Mouse (Mus musculus): ENCODE data around the gene Gm11627.
A peak's percentile ranks its signal among the peaks of the same experiment; 100 is the strongest.
"Not testable (repeated sequence)": the region's sequence is repeated elsewhere in the genome, so short reads cannot be mapped to it uniquely, and the experiment has no call there.

Gm11627 gene

GRCm38 (mm10) chr11:102579165-102580033, at the start of gene Gm11627:
Gene Gm11627 (minus strand): TSS chr11:102579461.
- no peak for DNase-seq (ENCODE audit: low read depth, low spot score)

- no peak for DNase-seq (ENCODE audit: low read depth, low spot score)
Observed at GRCm38 (mm10) chr11:102628529-102628928, 49.3 kb upstream of the Gm11627 start.

- DNase-seq (ENCODE audit: low read depth, low spot score): no peak
Observed at GRCm38 (mm10) chr11:102627171-102627931, 48.1 kb upstream of the Gm11627 start.

GRCm38 (mm10) chr11:102624888-102625407, 45.7 kb upstream of the Gm11627 start:
- DNase-seq (ENCODE audit: low read depth, low spot score): peak; percentile 63

GRCm38 (mm10) chr11:102623876-102624789, 44.9 kb upstream of the Gm11627 start:
- DNase-seq (ENCODE audit: low read depth, low spot score): no peak

GRCm38 (mm10) chr11:102619449-102619848, 40.2 kb upstream of the Gm11627 start:
- DNase-seq (ENCODE audit: low read depth, low spot score): peak; percentile 7

GRCm38 (mm10) chr11:102611317-102611705, 32.0 kb upstream of the Gm11627 start:
- DNase-seq (ENCODE audit: low read depth, low spot score): no peak

GRCm38 (mm10) chr11:102610675-102611316, 31.5 kb upstream of the Gm11627 start:
- no peak for DNase-seq (ENCODE audit: low read depth, low spot score)

- DNase-seq (ENCODE audit: low read depth, low spot score): no peak
Observed at GRCm38 (mm10) chr11:102610260-102610659, 31.0 kb upstream of the Gm11627 start.

- DNase-seq (ENCODE audit: low read depth, low spot score): no peak
Observed at GRCm38 (mm10) chr11:102609483-102609882, 30.2 kb upstream of the Gm11627 start.

- no peak for DNase-seq (ENCODE audit: low read depth, low spot score)
Observed at GRCm38 (mm10) chr11:102608691-102609090, 29.4 kb upstream of the Gm11627 start.

- DNase-seq (ENCODE audit: low read depth, low spot score): no peak
Observed at GRCm38 (mm10) chr11:102607686-102608548, 28.7 kb upstream of the Gm11627 start.

GRCm38 (mm10) chr11:102607201-102607600, 27.9 kb upstream of the Gm11627 start:
- DNase-seq (ENCODE audit: low read depth, low spot score): not testable (repeated sequence)

- DNase-seq (ENCODE audit: low read depth, low spot score): no peak
Observed at GRCm38 (mm10) chr11:102606751-102607171, 27.5 kb upstream of the Gm11627 start.

GRCm38 (mm10) chr11:102605553-102606416, 26.5 kb upstream of the Gm11627 start:
- no peak for DNase-seq (ENCODE audit: low read depth, low spot score)

GRCm38 (mm10) chr11:102604777-102605552, 25.7 kb upstream of the Gm11627 start:
- DNase-seq (ENCODE audit: low read depth, low spot score): no peak

- no peak for DNase-seq (ENCODE audit: low read depth, low spot score)
Observed at GRCm38 (mm10) chr11:102604010-102604584, 24.8 kb upstream of the Gm11627 start, which contains the start of gene Fzd2. Gene Fzd2 (plus strand): TSS chr11:102604396.

GRCm38 (mm10) chr11:102603496-102603850, 24.2 kb upstream of the Gm11627 start:
- no peak for DNase-seq (ENCODE audit: low read depth, low spot score)
